Mouse (Mus musculus) naive thymus-derived CD4-positive, alpha-beta T cell, adult 2 months (primary cell): ENCODE measurements at regions not wholly inside any gene's neighbourhood (a gene's known extent, or its start where the extent isn't known, plus 50 kb on each side); places are given as distances from the start of the nearest gene placed in this dataset.

ENCODE experiments used
- DNase-seq: peaks from one replicate; pipeline ENCODE4 v3.0.0-alpha.2; 2011; ENCODE audit warnings: low read depth

GRCm38 (mm10) chr12:70715836-70716235 is 109.5 kb upstream of the Frmd6 start:
- no peak for DNase-seq

GRCm38 (mm10) chr12:70718602-70719001 is 106.7 kb upstream of the Frmd6 start:
- no peak for DNase-seq

GRCm38 (mm10) chr12:70719255-70719654 is 106.1 kb upstream of the Frmd6 start:
- DNase-seq: no peak

DNA sequence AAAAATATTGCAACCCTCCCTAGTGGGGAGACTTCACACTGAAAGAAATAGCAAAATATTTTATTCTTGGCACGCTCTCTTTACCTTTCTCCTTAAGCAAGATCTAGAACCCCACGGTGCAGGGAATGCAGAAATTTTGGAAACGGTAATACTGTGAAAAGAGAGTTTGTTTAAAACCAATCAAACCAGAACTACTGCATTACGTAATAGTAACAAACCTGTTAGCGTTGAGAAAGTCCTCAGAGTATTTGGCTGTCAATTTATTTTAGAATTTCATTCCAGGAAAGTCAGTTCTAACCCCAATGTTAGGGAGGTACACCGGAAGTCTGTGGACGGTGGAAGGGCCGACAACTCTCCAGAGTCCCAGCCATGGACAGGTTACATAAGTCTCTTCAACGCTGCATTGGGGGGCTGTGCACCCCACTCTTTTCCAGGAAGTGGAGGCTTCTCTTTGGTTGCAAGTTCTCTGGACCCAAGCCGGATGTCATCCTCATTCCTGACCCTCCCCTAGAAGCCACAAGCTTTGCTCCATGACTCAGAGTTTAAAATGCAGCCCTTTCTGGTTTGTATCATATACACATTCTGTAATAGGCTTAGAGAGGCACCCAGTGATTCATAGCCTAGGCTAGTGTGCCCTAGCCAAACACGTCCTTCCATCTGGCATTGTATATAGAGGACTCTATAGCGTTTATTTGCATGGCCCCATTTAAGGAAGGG is 105.0 kb upstream of the Frmd6 start:
- no peak for DNase-seq

GRCm38 (mm10) chr12:70725326-70725725 is 100.0 kb upstream of the Frmd6 start:
- no peak for DNase-seq

DNA sequence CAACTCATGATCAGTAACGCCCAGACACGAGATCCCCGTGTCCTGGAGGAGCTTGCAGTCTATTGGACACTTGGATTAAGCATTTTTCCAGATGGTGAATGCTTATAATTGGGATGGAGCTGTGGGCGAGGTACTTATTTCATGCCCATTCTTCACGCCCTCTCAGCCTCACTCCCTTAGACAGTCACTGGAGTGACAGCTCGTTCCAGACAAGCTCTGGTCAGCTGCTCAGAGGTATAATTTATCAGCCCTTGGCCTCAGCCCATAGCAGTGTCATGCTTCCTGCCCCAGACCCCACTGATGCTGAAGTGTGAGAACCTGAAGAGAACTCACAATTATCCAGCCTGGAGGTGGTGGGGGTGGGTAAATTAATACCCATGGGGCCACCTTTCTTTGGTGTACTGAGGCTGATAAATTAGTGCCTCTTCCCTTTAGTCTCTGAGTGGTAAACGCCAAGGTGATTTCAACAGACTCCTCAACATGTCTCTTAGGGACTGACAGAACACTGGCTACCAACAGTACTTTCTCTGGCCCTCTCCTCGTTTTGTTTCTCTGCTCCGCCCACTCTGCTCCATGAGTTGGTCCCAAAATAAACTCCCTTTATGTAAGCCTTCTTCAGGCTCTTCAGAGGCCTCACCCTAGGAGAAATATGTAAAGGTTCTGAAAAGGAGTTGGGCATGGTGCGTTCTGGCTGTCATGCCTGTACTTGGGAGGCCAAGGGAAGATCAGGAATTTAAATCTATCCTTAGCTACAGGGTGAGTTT is 97.6 kb upstream of the Frmd6 start:
- DNase-seq: no peak

- DNase-seq: no peak
Observed at GRCm38 (mm10) chr12:70728407-70728806, 96.9 kb upstream of the Frmd6 start.

DNA sequence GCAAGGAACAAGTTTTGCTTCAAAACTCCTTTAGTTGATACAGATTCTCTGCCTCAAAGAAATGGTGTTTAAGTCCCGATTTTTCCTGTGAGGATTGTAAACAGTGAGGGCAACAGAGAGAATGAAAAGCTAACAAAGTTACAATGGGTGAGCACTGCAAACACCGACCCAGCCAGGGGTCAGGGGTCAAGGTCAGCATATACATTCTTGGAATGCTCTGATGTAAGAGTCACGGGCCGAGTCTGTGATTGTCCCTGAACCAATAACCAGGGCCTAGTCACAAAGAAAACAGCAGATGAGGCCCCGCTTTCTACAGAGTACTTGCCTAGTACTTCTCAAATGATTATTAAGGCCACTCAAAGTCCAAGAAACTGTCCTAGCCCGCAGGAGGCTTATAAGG is 95.4 kb upstream of the Frmd6 start:
- no peak for DNase-seq

DNA sequence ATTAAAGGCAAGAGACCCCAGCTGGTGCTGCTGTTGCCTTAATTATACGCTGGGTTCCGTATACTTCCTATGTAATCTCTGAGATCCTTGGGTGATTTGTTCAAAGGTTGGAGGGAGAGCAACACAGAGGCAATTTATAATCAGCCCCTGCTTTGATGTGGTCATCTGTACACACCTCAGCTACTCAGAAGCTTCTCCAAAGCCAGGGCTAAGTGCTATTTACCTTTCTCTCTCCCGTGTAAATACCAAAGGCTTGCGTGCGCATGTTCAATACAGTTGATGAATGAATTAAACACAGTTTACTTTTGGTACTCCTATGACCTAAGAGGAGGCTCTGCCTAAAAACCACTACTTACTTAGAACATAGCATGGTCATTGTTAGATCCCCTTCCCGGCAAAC is 93.8 kb upstream of the Frmd6 start:
- no peak for DNase-seq

- DNase-seq: no peak
Observed at GRCm38 (mm10) chr12:70732591-70732990, 92.7 kb upstream of the Frmd6 start.

DNA sequence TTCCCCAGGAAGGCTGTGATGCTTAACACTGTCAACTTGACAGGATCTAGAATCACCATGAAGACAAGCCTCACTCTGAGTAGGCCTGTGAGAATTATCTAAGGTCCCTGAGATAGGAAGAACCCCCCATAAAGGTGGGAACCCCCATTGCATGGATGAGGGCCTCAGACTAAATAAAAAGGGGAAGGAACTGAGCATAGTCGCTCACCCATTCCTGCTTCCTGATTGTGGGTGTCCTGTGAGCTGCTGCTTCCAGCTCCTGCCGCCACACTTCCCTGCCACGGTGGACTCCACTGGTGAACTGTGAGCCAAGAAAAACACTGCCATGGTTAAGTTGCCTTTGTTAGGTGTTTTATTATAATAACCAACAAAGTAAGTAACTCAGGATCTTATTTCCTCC is 86.8 kb upstream of the Frmd6 start:
- no peak for DNase-seq

DNA sequence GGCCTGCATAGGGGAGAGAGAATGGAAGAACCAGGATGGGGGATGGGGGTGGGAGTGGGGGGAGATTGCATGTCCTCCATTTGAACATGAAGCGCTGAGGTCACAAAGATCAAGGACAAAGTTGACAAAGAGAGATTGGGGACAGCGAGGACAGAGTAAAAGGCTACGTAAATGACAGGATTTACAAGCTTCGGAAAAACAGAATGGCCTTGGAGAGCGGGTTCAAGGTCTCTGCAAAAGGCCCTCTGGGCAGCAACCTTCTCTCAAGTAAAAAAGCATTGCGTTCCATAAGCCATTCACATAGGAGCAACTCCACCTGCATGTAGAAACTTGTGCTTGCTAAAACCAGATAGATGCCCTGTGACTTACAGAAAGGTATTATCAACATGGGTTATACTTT is 86.0 kb upstream of the Frmd6 start:
- DNase-seq: no peak

- DNase-seq: no peak
Observed at GRCm38 (mm10) chr12:70739766-70740165, 85.5 kb upstream of the Frmd6 start.

DNA sequence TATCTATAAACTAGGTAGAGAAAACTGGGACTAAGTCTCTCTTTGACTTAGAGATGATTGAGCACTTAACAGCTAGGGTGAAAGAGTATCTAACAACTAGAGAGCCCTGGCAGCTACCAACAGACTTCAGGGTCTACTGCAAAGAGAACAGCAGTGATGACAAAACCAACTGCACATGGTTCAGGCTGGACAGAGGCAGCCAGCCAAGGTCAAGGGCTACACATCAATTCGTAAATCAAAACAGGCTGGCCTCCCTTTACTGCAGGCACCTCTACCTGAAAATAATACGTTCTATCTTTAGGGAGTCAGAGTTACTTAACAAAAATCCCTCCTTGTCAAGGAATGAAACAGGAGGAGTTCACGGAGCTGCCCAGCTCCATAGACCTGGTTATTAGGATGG is 82.5 kb upstream of the Frmd6 start:
- DNase-seq: no peak

- DNase-seq: no peak
Observed at GRCm38 (mm10) chr12:70745681-70746080, 79.6 kb upstream of the Frmd6 start.

GRCm38 (mm10) chr12:70749651-70750050 is 75.7 kb upstream of the Frmd6 start:
- no peak for DNase-seq

DNA sequence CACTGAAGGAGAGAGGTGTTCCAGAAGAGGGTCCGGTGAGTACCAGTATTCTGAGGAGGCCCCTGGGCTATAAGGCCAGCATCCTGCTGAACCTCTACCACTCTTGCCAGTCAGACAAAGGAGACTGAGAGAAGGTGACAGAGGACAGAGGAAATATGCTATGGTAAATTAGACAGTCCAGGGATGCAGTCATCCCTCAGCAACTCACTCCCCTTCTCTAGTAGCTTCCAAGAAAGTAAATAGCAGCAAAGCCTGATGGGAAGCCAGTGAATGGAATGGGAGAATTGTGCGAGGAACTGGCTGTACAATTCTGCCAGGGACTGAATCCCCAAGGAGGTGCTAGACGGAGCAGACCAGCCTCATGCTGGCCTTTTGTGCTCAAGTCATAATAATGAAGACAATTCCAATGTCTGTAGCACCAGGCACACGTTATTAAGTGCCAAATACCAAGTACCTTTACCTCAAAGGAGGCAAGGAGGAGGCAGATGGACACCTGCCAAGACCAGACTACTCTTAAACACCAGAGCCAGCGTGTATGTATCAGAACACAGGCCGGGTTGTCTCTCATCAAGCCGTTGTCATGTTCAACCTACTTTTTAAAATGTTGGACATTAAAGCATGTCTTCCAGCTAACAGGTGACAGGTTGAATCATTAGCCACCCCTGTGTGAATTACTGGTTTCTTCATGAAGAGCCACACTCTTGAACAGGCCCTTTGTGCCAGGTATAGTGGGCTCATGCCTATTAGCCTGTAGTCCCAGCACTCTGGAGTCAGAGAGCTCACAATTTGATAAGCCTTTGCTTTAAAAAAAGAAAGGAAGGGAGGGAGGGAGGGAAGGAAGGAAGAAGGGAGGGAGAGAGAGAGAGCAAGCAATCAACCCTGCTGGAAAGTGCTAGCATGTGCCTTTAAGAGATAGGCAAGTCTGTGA is 74.4 kb upstream of the Frmd6 start:
- no peak for DNase-seq

DNA sequence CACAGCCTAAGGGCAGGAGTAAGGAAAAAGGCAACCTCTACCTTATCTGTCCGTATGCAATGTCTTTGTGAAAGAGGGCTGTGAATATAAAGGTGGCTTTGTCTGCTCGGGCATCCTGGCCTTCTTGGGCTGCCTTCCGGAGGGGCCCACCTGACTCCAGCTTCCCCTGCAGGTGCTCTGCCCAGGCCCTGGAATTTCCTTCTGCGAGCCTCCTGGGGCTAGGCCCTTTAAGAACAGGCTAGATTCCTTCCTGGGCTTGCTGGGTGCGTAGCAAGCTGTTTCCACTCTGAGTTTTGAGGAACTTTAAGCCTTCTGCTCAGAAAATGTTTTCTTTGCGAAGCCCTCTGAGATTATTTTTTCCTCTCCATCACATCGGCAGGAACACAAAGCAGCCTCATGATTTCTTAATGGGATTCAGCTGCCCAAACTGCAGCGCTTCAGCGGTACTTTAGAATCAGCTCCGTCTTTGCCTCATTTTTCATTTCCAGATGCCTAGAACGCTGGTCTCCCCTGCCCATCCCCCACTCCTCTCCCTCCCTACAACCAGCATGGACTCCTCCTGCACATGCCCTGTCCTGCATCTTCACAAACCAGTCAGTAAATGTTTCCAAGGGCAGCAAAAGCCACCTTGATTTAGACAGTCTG is 72.9 kb upstream of the Frmd6 start:
- DNase-seq: no peak

DNA sequence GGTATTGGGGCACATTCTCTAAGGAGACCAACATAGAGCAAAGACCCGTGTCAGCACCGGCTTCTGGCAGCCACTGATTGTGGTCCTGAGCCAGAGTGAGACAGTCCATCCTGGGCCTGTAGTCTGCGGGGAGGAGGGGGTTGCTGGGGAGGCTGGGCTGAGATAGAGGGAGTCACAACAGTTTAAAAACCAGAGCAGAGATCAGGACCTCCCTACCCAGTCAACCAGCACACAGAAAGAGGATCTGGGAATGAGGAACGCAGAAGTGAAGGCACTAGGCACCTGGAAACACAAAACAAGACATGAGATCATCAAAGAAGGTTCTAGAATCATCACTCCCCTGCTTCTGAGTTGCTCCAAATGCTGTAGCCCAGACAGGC is 72.4 kb upstream of the Frmd6 start:
- no peak for DNase-seq

DNA sequence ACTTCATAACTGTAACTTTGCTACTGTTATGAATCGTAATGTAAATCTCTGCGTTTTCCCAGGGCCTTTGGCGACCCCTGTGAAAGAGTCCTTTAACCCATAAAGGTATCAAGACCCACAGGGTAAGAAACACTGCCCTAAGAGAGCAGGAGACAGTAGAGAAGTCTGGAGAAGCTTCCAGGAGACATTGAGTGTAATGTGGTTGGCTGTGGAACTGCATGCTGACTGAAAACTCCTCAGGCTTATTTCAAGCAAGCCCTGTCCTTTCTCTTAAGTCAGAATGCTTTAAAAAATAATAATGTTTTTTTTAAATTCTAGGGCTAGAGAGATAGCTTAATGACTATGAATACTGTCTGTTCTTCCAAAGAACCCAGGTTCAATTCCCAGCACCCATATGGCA is 71.9 kb upstream of the Frmd6 start:
- no peak for DNase-seq

- DNase-seq: no peak
Observed at GRCm38 (mm10) chr12:70758080-70758479, 67.2 kb upstream of the Frmd6 start.

- no peak for DNase-seq
Observed at GRCm38 (mm10) chr12:70763542-70763941, 61.8 kb upstream of the Frmd6 start.
